Mouse (Mus musculus) stomach, postnatal 0 days (tissue): ENCODE measurements at regions not wholly inside any gene's neighbourhood (a gene's known extent, or its start where the extent isn't known, plus 50 kb on each side); places are given as distances from the start of the nearest gene placed in this dataset.

ENCODE experiments used
- CTCF ChIP-seq: IDR thresholded peaks from 2 replicates; pipeline ENCODE4 v1.5.1; 2016; ENCODE audit warnings: antibody characterized with exemption, low read depth, mild to moderate bottlenecking, moderate library complexity
- EP300 ChIP-seq: optimal IDR thresholded peaks from 2 replicates; pipeline ENCODE3; 2016; ENCODE audit warnings: antibody characterized with exemption

GRCm38 (mm10) chr3:109243491-109243890 is 97.0 kb upstream of the Vav3 start:
- TF ChIP-seq EP300 (no peak), CTCF (no peak)
